Mouse (Mus musculus): ENCODE results near the gene Lmx1a.

Lmx1a gene

DNA sequence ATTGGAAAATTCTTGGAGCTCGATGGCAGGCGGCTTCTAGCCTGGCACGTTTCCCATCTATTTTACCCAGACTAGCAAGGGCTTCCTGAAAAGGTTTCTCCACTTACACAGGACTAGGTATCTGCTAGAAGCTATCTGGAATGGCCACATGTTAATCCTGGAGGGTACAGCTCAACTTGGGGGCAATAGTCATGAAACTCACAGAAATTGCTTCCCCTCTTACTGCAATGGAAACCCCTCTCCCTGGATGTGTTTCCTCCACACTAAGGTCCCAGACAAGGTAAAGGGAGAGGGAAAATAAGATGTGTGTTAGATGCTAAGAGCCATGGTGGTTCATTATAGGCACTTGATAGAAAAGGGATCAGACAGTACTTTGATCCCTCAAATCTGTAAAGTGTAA lies 5.7 kb downstream of the Lmx1a start:
- DNase-seq (ENCODE audit: low spot score): no peak

DNA sequence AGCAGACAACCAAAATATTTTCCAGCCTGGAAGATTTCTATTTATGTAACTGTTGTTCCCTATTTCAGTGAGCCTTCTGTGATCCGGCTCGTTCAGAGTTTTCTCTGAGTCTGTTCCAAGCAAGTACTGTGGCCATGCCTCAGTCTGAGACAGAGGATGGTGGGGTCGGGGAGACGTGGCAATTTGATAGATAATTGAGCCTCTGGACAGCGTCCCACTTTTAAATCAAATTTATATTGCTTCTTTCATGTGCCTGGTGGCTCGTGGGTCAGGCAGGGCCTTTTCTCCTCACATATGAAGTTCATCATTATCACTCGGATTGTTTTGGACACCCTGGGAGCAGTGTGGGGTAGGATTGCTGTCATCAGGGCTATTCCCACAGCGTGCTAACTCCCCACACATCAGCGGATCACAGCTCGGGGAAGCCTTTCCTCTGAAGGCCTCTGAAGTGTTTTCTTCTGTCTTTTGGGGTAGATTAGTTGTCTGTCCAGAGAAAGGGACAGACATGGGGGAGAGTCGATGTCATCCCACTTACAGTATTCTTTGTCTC lies 6.9 kb downstream of the Lmx1a start:
- no peak for DNase-seq (ENCODE audit: low spot score)

DNA sequence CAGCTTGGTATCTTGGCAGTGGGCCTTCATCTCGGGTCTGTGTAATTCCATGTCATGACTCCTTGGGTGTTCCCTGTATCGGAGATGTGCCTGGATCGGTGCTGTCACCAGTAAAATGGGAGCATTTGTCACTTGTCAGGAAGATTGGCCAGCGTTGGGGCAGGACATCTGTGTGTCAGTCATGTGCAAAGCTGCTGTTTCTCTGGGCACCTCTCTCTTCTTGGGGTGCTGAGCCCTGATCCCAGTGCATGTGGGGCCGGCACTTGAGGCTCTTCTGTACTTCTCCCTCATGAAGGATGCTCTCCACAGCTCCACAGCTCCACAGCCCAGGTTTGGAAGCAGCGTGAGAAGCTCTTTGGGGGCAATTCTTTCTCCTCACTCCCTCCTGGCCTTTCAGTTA lies 10.7 kb downstream of the Lmx1a start:
- no peak for DNase-seq (ENCODE audit: low spot score)

DNA sequence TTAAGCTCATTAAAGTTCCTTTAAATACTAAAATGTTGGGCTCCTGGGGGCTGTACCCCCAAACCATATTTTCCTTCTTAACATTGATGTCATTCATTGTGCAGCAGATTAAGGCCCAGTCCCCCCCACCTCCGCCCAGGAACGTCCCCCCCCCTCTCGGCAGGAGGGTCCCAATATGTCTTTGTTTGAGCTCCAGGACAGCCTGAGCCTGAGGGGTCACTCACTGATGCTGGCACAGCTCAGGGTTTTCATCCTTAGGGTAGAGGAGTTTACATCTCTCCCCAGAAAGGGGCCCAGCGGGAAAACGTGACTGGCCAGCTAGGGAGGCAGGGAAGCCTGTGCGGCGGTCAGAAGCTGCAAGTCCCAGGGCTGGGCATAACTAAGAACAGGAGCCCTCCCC lies 11.2 kb downstream of the Lmx1a start:
- no peak for DNase-seq (ENCODE audit: low spot score)

DNA sequence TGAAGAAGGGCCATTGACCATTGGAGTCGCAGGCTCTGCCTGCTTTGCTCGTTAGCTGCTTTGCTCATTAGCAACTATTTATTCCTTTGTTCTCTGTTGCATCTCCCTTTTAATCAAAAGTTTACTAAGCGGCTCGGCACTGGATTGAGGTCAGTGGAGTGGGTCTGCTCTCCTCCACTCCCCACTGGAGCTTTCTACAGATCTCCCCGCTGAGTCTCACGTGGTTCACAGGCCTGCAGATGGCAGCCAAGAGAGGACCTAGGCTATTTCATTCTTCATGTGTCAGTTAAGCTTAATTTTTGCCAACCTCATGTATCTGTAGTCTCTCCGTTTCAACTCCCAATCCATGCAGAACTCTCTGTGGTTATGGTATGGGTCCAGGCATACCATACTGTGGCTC lies 16.5 kb downstream of the Lmx1a start:
- no peak for DNase-seq (ENCODE audit: low spot score)

DNA sequence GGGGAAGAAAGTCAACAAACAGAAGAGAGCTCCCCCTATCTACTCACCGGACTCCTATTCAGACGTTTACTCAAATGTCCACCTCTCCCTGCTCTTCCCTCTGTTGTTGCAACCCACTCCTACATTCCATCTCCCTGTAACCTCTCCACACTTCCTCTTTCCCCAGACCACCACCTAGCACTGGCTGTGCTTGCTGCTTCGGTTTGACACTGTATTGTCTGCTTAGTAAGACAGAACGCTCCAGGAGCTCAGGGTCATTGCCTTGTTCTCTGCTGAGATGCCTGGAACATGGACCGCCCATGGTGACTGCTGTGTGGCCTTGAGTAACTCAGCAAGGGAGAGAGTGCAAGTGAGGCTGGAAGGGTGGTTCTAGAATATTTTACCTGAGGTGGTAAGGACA lies 19.7 kb downstream of the Lmx1a start:
- no peak for DNase-seq (ENCODE audit: low spot score)

DNA sequence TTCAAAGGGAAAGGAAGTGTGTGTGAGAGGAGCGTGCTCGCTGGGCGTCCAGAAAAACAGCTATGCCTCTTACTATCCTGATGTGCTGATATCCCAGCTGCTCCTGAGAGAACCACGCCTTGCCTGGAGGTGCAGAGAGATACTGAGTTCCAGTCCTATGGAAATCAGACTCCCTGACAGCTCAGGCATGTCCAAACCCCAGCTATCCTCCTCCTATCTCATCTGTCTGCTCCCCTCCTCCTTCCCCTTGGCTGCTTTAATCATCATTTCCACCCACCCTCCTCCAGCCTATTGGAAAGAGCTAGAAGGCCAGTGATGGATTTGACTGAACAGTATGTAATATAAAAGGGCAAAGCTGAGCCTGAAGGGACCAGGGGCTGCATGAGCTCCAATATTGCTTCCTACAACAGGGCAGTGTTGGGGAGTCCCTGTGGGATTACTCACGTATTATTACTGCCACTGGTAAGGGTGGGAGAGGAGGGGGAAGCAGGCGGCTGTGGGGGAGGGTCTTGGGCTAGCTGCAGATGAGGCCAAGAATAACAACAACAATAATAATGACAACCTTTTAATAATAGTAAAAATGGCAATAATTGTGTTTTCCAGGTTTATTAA lies 26.8 kb downstream of the Lmx1a start:
- no peak for DNase-seq (ENCODE audit: low spot score)

DNA sequence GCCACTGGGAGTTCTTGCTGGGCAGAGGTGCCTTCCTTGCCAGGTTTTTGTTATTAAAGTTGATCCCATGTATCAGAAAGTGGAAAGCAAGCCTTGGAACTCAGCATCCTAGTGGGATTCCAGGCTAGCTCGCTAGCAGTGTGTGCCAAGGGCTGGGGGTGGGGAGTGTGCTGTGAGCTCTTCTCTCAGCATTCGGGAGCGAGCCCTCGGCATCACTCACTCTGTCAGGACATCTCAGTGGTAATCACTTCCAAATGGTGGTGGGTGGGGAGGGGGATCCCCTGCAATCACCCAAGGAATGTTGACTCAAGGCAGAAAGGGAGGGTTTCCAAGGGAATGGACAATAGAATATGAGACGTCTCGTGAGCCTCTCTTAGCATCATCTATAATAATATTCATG lies 45.4 kb downstream of the Lmx1a start:
- peak; percentile 6 for DNase-seq (ENCODE audit: low spot score)

DNA sequence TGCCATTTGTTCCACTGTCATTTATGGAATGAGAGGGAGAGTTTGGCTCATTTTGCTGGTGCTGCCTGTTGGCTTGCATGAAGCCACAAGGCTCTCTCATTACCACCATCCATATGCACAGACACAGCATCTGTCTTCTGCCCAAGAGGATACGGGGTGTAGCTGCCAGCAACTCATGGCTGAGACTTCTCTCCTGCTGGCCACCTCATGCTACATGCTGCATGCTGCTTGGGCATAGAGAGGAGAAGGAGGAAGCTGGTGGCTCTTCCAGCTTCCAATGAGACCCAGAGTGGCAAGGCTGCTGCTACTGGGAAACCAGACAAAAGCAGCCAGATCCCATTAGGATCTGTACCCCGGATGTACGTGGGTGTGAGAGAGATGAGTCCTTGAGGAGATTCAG lies 47.8 kb downstream of the Lmx1a start:
- DNase-seq (ENCODE audit: low spot score): no peak

DNA sequence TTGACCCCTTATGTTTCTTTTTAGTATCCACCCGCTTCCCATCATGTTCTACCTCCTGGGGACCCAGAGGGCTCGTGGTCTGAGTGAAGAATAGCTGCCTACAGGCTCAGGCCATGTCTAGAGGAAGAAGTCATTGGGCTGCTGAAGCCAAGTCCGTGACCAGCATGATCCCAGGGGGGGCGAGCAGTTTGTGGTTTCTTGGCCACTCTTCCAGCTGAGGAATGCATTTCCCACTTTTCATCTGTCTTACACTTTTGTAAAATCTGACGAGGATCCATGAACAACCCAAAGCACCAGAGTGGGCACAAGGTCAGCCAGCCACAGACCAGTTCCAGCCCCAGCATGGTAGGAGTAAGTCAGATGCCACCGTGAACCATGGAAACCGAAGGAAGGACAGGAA lies 50.2 kb downstream of the Lmx1a start:
- DNase-seq (ENCODE audit: low spot score): no peak

DNA sequence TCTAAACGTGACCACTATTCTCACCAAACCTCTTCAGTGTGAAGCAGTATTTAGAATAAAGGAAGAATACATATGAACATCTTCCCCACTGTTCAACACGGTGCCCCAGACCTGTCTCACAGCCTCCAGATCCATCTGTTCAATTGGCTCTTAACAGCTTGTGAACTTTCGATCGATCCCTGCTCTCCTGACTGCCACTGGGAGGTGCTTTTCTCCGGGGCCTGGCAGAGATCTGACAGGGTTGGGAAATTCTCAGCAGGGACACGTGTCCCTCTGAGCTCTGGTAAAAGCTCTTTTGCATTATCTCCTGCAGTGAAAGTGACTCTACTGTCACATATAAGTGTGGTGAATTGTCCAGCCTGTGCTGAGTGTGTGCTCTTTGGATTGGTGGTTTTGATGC lies 57.6 kb downstream of the Lmx1a start:
- no peak for DNase-seq (ENCODE audit: low spot score)

DNA sequence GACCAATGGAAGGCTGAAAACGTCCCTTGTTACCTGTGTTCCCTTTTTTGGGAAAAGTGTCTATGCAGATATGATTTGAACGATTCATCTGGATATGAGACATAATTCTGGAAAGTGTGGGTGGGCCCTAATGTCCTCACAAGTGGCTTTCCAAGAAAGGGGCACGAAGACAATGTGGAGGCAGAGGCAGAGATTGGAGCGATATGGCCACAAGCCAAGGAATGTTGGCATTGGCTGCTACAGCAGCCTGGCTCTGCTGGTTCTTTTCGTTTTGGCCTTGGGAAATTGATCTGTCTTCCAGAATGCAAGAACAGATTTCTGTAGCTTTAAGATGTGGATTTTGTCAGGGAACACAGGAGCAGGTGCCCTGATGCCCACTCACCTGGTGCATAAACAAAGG lies 63.6 kb downstream of the Lmx1a start:
- DNase-seq (ENCODE audit: low spot score): no peak

DNA sequence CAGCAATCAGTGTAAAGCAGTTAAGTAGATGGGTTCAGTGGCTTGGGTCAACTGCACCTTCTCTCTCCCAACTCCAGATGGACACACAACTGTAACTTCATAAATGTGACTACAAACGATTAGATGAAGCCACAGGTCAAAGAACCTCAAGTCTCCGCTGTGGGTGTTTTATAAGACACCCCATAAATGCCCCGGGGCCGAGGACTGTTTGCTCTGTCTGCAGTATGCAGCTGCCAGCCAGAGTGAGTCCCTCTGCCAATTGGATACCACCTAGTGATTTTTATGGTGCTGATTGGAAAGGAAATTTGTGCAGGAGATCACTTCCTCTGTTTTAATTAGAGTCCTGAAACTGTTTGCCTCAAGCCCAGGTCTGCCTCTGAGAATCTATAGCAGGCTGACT lies 65.0 kb downstream of the Lmx1a start:
- DNase-seq (ENCODE audit: low spot score): no peak

DNA sequence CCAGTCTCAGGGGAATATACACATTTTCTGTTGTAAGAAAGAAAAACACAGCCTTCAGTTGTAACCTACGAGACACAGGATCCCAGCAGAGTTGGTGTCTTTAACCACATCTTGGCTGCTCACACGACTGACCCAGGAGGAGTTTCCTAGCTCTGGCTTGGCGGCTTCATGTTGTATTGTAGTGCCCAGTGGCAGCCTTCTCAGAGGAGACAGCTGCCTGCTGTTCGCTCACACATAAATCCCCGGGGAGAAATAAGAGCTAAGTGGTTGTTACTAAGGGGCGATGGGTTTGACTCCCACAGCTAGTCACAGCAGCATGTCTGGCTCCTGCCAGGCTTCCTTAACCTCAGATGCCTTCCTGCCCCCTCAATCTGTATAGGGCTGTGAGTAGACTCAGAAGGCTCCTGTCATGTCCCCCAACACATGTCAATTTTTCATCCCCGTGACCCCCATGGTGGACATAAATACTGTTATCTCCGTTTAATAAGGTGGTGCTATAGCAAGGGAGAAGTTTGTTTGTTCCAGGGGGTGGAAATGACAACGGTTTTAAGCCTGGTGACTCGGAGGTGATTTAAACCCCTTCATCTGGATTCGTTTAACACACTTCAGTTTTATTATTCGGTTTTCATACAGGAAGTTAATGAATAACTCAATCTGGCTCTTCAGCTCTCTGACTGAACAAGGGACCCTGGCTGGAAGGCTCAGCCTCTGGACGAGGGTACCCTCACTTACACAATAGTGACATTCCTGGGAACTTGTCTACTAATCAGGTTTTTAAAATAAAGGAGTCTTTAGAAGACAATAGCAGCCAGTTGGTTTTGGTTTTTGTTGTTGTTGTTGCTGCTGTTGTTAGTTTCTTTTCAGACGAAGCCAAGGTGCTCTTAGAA lies 65.8 kb downstream of the Lmx1a start:
- DNase-seq (ENCODE audit: low spot score): peak; percentile 4

DNA sequence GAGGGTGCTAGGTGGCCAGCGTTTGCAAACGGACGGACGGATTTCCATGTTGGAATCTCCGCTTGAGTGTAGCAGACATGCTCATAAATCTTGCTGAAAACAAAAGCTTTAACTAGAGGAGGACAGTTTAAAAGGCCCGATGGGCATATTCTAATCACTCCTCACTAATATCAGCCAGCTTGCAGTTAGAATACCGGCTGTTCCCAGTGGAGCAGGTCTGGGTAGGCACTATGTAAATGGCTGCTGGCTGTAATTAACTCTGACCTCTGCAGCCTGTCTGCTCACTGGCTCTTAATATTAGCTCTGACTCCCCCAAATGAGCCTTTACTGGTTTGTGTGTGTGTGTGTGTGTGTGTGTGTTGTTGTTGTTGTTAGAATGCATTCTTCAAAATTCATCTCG lies 69.2 kb downstream of the Lmx1a start:
- no peak for DNase-seq (ENCODE audit: low spot score)

DNA sequence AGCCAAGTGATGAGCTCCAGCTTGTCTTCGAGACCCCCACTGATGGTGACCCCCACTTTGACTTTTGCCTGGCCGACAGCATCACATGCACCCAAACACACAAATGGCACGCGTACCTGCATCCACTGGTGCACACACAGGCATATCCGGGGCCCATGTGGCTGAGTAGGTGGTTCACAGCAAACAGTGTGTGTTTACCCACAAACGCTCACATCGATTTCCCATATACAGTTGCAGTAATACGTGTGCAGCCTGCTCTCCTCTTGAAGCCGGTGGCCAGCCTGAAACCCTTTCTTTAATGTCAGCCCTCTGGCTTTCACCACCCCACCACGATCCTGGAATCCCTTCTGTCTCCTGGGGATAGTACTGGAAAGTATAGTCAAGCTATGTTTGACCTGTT lies 71.3 kb downstream of the Lmx1a start:
- no peak for DNase-seq (ENCODE audit: low spot score)

DNA sequence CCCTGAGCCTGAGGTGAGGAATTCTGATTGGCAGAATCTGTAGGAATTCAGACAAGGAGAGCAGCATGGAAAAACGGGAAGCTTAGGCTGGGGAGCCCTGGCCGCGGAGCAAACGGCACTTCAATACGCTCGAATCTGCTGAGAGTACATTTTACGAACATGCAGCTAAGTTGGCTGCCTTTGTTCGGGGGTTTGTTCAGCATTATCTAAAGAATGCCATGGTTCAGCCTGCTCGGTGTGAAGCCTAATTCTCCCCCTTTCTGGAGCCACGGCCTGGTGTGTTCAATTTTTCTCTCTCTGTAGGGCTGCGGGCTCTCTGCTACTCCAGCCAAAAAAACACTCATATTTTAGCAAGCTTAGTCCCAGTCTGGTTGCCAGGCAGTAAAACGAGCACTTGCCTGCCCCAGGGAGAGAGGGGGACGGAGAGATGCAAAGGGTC lies 72.8 kb downstream of the Lmx1a start:
- DNase-seq (ENCODE audit: low spot score): no peak

DNA sequence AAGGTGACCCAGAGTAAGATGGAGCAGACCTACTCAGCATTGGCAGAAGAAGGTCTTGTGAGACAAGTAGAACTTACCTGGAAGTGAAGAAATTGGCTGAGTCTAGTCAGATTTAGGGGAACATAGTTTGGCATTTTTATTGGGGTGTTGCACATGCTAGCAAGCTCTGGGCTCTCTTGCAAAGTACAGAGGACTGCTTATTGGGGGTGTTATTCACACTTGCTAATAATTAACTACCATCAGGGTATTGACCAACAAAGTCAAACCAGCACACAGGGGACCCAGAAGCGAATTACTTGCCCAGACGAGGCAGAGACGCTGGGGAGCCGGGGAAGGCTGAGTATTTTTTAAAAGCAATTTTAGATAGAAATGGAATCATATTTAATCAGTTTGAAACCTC lies 77.6 kb downstream of the Lmx1a start:
- DNase-seq (ENCODE audit: low spot score): no peak

DNA sequence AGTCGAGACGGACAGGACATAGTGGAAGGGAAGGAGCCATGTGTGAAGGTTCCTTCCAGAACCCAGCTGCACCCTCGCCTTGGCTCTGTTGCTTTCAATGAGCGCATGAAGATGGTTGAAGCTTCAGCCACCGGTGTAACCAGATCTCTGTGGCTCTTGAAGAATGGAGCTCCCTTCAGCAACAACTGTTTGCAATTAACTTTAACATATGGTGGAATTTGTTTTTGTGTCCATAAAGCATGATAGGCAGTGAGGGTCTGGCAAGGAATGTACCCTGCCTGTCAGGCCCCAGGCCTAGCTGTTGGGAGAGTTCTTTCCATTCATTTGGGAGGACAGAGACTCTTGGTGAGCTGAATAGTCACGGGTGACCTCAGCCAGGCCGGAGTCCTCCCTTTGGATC lies 81.4 kb downstream of the Lmx1a start:
- no peak for DNase-seq (ENCODE audit: low spot score)

DNA sequence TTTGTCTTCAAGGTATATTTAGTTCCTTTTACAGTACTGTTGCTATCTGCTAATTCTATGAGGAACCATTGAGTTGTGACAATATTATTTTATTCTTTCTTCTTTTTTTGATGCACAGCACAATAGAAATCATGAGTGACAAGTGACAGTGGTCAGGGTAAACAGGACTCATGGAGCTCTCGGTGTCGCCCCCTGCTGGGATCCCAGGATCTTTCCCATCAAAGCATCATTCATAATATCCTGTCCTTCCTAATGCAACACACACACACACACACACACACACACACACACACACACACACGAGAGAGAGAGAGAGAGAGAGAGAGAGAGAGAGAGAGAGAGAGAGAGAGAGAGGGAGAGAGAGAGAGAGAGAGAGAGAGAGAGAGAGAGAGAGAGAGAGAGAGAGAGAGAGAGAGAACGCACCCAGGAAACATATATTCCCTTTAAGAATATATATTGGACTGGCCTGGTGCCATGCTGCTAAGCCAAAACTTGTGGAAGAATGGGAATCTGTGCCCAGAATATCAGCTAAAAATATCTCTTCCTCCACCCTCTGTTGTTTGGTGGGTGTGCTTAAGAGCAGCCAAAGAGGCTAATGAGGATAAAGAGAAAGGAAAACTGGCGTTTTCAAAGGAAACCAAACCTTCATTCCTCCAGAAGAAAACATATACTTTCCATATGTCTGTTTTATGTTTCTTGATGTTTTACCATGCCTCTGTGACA lies 90.9 kb downstream of the Lmx1a start:
- no peak for DNase-seq (ENCODE audit: low spot score)

DNA sequence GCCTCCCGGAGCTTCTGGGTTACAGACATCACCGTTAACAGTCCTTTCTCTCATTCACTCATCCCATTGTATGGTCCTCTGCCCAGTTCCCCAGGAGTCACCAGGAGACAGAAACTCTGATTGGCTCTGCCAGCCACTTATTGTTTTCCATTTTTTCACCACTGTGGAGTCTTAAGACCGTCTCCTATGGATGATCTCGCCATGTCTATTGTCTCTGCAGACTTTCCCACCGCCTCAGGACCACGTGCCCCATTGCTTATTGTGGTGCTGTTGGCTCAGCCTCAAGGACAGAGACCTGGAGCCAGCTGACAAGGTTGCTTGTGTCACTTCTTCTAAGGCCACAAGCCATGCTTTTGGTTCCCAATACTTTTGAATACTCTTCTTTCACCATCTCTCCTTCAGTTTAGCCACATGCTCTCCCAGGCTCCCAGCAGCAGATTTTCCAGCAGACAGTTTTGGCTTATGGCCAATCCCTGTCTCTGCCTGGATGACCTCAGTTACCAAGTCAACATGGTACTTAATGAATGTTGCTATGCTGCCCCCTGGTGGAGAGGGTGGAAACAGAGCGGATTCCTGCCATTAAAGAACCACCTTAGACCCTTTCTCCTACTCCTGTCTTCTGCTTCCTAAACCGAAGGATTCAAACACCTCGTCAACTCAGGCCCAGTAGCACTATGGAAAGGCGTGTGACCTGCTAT lies 92.9 kb downstream of the Lmx1a start:
- DNase-seq (ENCODE audit: low spot score): peak; percentile 55

DNA sequence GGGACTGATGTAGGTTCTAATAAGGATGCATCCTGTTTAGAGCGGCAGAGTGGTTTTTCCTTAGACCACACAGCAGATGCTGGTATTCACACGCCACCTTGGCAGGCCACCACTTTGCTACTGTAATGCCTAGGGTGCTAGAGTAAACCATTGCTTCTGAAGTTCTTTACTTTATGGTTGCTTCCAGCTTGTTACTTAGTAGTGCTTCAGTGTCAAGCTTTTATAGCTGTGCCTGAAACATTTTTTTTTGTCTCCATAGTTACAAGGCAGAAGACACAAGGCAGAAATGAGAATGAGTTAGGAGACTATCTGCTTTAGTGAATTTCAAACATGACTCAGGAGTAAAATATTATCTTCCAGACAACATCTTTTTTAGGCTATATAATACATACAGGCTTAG lies 95.0 kb downstream of the Lmx1a start:
- DNase-seq (ENCODE audit: low spot score): no peak

Data from yolk sac, embryonic 10.5 days (tissue).